Mouse (Mus musculus) lung, postnatal 0 days (tissue): ENCODE measurements at regions not wholly inside any gene's neighbourhood (a gene's known extent, or its start where the extent isn't known, plus 50 kb on each side); places are given as distances from the start of the nearest gene placed in this dataset.

Experiments
- ATAC-seq: fragments of 200-750 bp; cut with Nextera tagmentation; 2 replicates; pipeline ENCODE4 v1.8.0; 2017; ENCODE audit warnings: moderate library complexity
- DNase-seq: peaks from one replicate; pipeline ENCODE4 v3.0.0-alpha.2; 2016; ENCODE audit warnings: low spot score
- H3K27ac ChIP-seq: fragments of 300-500 bp; sonication (generic); 2 replicates; pipeline ENCODE4 v1.5.1; 2014; ENCODE audit warnings: antibody characterized with exemption, mild to moderate bottlenecking, low read length, mixed read lengths
- H3K27me3 ChIP-seq: fragments of 300-500 bp; sonication (generic); replicated peaks from 2 replicates; pipeline ENCODE4 v1.6.1; 2014; ENCODE audit warnings: low read length, mixed read lengths; ENCODE audit not compliant: insufficient read depth
- H3K36me3 ChIP-seq: fragments of 300-500 bp; sonication (generic); 2 replicates; pipeline ENCODE4 v1.6.1; 2014; ENCODE audit warnings: low read length, mixed read lengths; ENCODE audit not compliant: insufficient read depth
- H3K4me1 ChIP-seq: fragments of 300-500 bp; sonication (generic); 2 replicates; pipeline ENCODE4 v1.6.1; 2014; ENCODE audit warnings: antibody characterized with exemption, low read depth, low read length, mixed read lengths; ENCODE audit not compliant: insufficient read depth
- H3K4me2 ChIP-seq: fragments of 300-500 bp; sonication (generic); replicated peaks from 2 replicates; pipeline ENCODE4 v1.6.1; 2014; ENCODE audit warnings: low read depth, mild to moderate bottlenecking, low read length, moderate library complexity, mixed read lengths
- H3K4me3 ChIP-seq: fragments of 300-500 bp; sonication (generic); 2 replicates; pipeline ENCODE4 v1.5.1; 2014; ENCODE audit warnings: low read depth, low read length
- H3K9ac ChIP-seq: fragments of 300-500 bp; sonication (generic); replicated peaks from 2 replicates; pipeline ENCODE4 v1.6.1; 2014; ENCODE audit warnings: low read depth, mild to moderate bottlenecking
- H3K9me3 ChIP-seq: fragments of 300-500 bp; sonication (generic); 2 replicates; pipeline ENCODE4 v1.6.1; 2016; ENCODE audit warnings: low read length, mixed read lengths
- CTCF ChIP-seq: IDR thresholded peaks from 2 replicates; pipeline ENCODE4 v1.5.1; 2016; ENCODE audit warnings: antibody characterized with exemption, mild to moderate bottlenecking
- EP300 ChIP-seq: IDR thresholded peaks from 2 replicates; pipeline ENCODE4 v1.6.1; 2016; ENCODE audit warnings: antibody characterized with exemption, mild to moderate bottlenecking, control low read depth
- WGBS: fragments of 180-500 bp; shearing (Covaris S2); extraction: QIAGEN DNeasy Blood & Tissue Kit; methylation state at CpG from one replicate; pipeline ENCODE4 v1.1.7; 2014; 5-methylcytosine and 5-hydroxymethylcytosine counted together

DNA sequence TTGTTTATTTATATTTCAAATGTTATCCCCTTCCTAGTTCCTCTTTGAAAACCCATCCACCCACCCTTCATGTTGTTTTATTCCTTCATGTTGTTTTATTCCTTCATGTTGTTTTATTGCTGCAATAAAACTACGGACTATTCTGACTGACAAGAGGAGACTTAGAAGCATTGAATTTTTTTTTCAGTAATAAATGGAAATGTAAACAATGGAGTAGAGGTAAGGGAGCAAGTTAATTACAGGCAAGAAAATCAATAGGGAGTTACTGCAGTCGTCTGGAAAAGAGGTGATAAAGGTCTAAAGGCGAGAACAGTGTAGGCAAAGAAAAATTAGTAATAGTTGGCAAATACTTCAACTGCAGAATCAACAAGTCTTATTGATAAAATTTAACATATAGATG, 384.2 kb downstream of the 9430069I07Rik start:
- Histone ChIP-seq H3K4me2 (no peak overlapping the region), H3K9ac (no peak overlapping the region), H3K27me3 (no peaks in the 10 kb centered on the region), H3K4me3 (no peak overlapping the region), H3K27ac (no peak overlapping the region), H3K9me3 (no peaks in the 10 kb centered on the region), H3K36me3 (no peaks in the 10 kb centered on the region), H3K4me1 (no peaks in the 10 kb centered on the region)
- DNase-seq (no peak), ATAC-seq (no peak)
- WGBS: 64% methylated on average over 3 of the region's 3 CpGs
- TF ChIP-seq EP300 (no peak), CTCF (no peak)

DNA sequence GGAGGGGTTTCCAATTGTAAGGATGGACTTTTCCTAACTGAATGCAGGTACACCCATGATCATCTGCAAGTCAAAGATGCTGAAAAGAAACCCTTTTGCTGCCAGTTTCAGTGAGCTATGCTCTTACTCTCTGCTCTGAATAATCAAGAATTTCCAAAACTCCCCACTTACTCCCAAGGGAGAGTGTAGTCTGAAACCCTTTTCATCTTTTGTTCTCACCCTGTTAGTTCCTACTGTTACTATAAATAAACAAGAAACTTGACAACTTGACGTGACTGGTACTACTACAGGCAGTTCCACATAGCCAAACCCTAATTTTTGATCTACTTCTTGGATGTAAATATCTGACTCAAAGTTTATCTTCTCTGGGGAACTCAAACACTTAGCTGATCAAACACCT, 388.3 kb downstream of the 9430069I07Rik start:
- Histone ChIP-seq H3K4me1 (no peaks in the 10 kb centered on the region), H3K27ac (no peak overlapping the region), H3K27me3 (no peaks in the 10 kb centered on the region), H3K4me2 (no peak overlapping the region), H3K9me3 (no peaks in the 10 kb centered on the region), H3K4me3 (no peak overlapping the region), H3K36me3 (no peaks in the 10 kb centered on the region), H3K9ac (no peak overlapping the region)
- DNase-seq (no peak), ATAC-seq (no peak)
- no peak for TF ChIP-seq CTCF
- TF ChIP-seq EP300: no peak
- 15% methylated on average over 1 of the region's 1 CpGs for WGBS

DNA sequence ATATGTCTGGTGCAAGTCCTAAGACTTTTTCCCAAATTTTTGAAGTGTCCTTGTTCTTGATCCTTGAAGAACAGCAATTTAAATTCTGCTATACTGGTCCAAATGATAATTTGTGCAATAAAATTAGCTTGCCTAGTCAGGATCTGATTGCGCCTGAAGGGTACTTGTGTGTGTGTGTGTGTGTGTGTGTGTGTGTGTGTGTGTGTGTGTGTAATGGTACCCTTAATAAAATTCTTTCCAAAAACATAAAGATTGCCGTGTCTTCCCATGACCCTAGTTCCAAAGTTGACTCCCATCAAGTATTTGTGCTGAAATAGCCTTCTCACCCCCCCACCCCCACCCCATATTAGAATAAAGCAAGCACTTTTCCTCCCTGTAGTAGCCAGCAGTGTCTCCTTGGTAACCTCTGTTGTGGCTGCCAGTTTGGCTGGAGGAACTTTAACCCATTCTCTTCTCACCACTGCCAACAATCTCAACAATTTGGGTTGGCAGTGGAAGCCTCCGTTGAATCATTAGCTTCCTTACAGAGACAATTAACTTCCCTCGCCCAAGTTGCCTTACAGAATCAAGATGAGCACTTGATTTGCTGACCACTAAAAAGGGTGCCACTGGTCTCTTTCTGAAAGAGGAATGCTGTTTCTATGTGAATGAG, 422.5 kb downstream of the 9430069I07Rik start:
- no peak for TF ChIP-seq EP300
- no peak for TF ChIP-seq CTCF
- Histone ChIP-seq H3K4me2 (no peak overlapping the region), H3K4me1 (no peaks in the 10 kb centered on the region), H3K4me3 (no peak overlapping the region), H3K36me3 (no peaks in the 10 kb centered on the region), H3K27me3 (no peaks in the 10 kb centered on the region), H3K9me3 (no peaks in the 10 kb centered on the region), H3K27ac (no peak overlapping the region), H3K9ac (no peak overlapping the region)
- WGBS: 55% methylated on average over 4 of the region's 4 CpGs
- no peak for ATAC-seq
- no peak for DNase-seq

DNA sequence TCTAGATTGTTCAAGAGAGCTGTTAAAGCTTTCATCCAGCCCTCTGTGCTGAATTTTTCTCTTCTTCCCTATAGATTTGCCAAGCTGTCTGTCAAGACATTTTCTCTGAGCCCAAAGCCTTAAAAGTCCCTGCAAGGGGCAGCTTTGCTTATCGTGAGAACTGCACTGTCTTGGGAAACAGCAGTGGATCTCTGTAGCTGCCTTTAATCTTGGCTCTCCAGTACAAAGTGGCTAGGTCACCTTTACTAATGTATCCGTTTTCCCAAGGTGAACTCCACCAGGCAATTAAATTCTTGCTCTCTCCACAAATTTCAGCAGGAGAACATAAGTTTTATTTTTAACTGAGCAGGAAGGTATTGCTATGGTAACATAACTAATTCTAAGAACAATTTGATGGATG, 431.2 kb downstream of the 9430069I07Rik start:
- Histone ChIP-seq H3K9ac (no peak overlapping the region), H3K36me3 (no peaks in the 10 kb centered on the region), H3K4me1 (no peaks in the 10 kb centered on the region), H3K4me3 (no peak overlapping the region), H3K27ac (no peak overlapping the region), H3K27me3 (no peaks in the 10 kb centered on the region), H3K4me2 (no peak overlapping the region), H3K9me3 (no peaks in the 10 kb centered on the region)
- ATAC-seq (no peak), DNase-seq (no peak)
- 38% methylated on average over 2 of the region's 2 CpGs for WGBS
- TF ChIP-seq CTCF (no peak), EP300 (no peak)

DNA sequence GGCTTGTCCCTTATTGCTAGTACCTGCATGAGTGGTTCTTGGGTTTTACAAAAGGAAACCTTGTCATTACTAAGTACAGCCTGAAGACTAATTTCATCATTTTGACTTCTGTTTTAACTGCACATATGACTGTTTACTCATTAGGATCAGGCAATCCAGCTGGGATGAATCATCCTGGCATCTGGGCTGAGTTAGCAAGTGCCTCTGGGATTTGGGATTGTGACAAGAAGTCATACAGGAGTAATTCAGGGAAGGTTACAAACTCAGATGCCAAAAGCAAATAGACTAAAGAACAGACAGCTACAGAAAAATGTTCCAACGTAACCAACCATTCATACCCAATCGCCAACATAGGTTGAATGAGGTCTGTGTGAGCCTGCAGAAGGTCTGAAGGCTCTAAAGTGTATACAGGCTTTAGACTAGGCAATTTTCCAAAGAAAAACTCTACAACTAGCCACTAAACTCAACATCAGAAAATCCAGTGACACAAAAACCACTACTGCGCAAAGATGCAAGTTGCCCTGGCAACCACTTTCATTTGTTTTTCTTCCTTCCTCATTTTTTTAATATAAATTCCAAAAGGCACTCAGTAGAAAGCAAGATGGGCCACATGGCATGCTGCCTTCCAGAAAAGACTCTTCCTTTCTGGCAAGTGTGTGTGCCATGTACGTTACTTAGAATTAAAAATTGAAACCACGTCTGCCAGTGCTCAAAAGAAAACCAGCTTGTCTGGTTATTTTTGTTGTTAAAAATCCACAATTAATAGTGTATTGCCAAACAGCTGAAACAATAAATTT, 433.4 kb downstream of the 9430069I07Rik start:
- DNase-seq (no peak), ATAC-seq (no peak)
- H3K27me3 ChIP-seq: no peaks in the 10 kb centered on the region
- H3K4me3 ChIP-seq: no peak overlapping the region
- no peak overlapping the region for H3K9ac ChIP-seq
- 59% methylated on average over 5 of the region's 5 CpGs for WGBS
- H3K4me2 ChIP-seq: no peak overlapping the region
- H3K27ac ChIP-seq: no peak overlapping the region
- no peaks in the 10 kb centered on the region for H3K4me1 ChIP-seq
- no peaks in the 10 kb centered on the region for H3K9me3 ChIP-seq
- no peaks in the 10 kb centered on the region for H3K36me3 ChIP-seq
- TF ChIP-seq EP300 (no peak), CTCF (no peak)

DNA sequence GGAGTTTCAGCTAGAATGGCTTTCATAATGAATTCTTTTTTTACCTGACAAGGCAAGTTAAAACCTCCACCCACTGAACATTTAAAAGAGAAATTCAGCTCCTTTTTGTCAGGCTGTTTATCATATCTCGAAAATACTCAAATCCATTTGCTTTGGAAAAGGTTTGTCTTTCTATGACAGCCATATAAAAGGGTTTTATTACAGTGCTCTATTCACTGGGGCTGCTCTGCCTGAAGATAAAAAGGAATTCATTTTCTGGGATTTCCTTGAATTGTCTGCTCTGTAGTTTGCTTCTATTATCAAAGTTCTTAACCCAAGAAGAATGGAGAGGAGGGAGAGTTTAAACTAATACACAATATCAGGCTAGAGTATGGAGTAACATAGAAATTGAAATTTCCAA, 442.8 kb downstream of the 9430069I07Rik start:
- H3K9me3 ChIP-seq: no peaks in the 10 kb centered on the region
- H3K36me3 ChIP-seq: no peaks in the 10 kb centered on the region
- H3K27ac ChIP-seq: no peak overlapping the region
- no peak overlapping the region for H3K9ac ChIP-seq
- 52% methylated on average over 1 of the region's 1 CpGs for WGBS
- ATAC-seq (no peak), DNase-seq (no peak)
- no peak for TF ChIP-seq CTCF
- no peak for TF ChIP-seq EP300
- no peaks in the 10 kb centered on the region for H3K4me1 ChIP-seq
- no peak overlapping the region for H3K4me2 ChIP-seq
- H3K4me3 ChIP-seq: no peak overlapping the region
- no peaks in the 10 kb centered on the region for H3K27me3 ChIP-seq
